Mouse (Mus musculus): Measurements from ENCODE around the gene Dgcr6. TPM values are rescaled to one million over a fixed set of nuclear protein-coding genes. Genes with fewer than 3 reads are reported as not detected.

The Dgcr6 gene
- total and polyA plus RNA-seq, 2 experiments: 45.3 to 103 TPM

GRCm38 (mm10) chr16:18027371-18027770, 25.3 kb upstream of the Dgcr6 start:
- H3K4me3 ChIP-seq (ENCODE audit: insufficient read depth, low read depth, low read length): no peak overlapping the region
- 77% methylated on average over 2 of the region's 2 CpGs for WGBS
- DNase-seq (ENCODE audit: extremely low read depth, low read depth, low spot score): no peak

GRCm38 (mm10) chr16:18031752-18032151, 20.9 kb upstream of the Dgcr6 start:
- no peak overlapping the region for H3K27ac ChIP-seq (replicated peaks; ENCODE audit: insufficient read depth, low read depth, low read length)
- no peaks in the 10 kb centered on the region for H3K36me3 ChIP-seq (ENCODE audit: control insufficient read depth, insufficient read depth, low read length)
- no peak for TF ChIP-seq POLR2A (IDR thresholded peaks at IDR 0.05; ENCODE audit: extremely low read depth, insufficient read depth, low read length)
- TF ChIP-seq CTCF (IDR thresholded peaks at IDR 0.05; ENCODE audit: low read depth, low read length): no peak
- H3K4me1 ChIP-seq (ENCODE audit: control insufficient read depth, insufficient read depth, low read length): no peaks in the 10 kb centered on the region
- no peak overlapping the region for H3K9ac ChIP-seq (ENCODE audit: low read depth, low read length)
- no peaks in the 10 kb centered on the region for H3K79me2 ChIP-seq (ENCODE audit: control insufficient read depth, insufficient read depth, low read length)
- DNase-seq (ENCODE audit: extremely low read depth, low read depth, low spot score): peak; percentile 24
- 45% methylated on average over 2 of the region's 2 CpGs for WGBS
- no peak overlapping the region for H3K4me3 ChIP-seq (ENCODE audit: insufficient read depth, low read depth, low read length)
- H3K27me3 ChIP-seq (ENCODE audit: control insufficient read depth, insufficient read depth, low read length): no peaks in the 10 kb centered on the region

More at GRCm38 (mm10) chr16:18027371-18027770, 25.3 kb upstream of the Dgcr6 start:
- Histone ChIP-seq H3K27ac (replicated peaks; ENCODE audit: insufficient read depth, low read depth, low read length) (no peak overlapping the region), H3K79me2 (ENCODE audit: control insufficient read depth, insufficient read depth, low read length) (no peaks in the 10 kb centered on the region), H3K27me3 (ENCODE audit: control insufficient read depth, insufficient read depth, low read length) (no peaks in the 10 kb centered on the region), H3K9ac (ENCODE audit: low read depth, low read length) (no peak overlapping the region), H3K4me1 (ENCODE audit: control insufficient read depth, insufficient read depth, low read length) (no peaks in the 10 kb centered on the region), H3K36me3 (ENCODE audit: control insufficient read depth, insufficient read depth, low read length) (no peaks in the 10 kb centered on the region)
- TF ChIP-seq CTCF (IDR thresholded peaks at IDR 0.05; ENCODE audit: low read depth, low read length) (no peak), POLR2A (IDR thresholded peaks at IDR 0.05; ENCODE audit: extremely low read depth, insufficient read depth, low read length) (no peak)

GRCm38 (mm10) chr16:18033289-18033688, 19.4 kb upstream of the Dgcr6 start:
- H3K9ac ChIP-seq (ENCODE audit: low read depth, low read length): no peak overlapping the region
- WGBS: 82% methylated on average over 4 of the region's 4 CpGs
- no peaks in the 10 kb centered on the region for H3K36me3 ChIP-seq (ENCODE audit: control insufficient read depth, insufficient read depth, low read length)
- no peak for DNase-seq (ENCODE audit: extremely low read depth, low read depth, low spot score)
- H3K27ac ChIP-seq (replicated peaks; ENCODE audit: insufficient read depth, low read depth, low read length): no peak overlapping the region
- H3K79me2 ChIP-seq (ENCODE audit: control insufficient read depth, insufficient read depth, low read length): no peaks in the 10 kb centered on the region
- H3K27me3 ChIP-seq (ENCODE audit: control insufficient read depth, insufficient read depth, low read length): no peaks in the 10 kb centered on the region
- H3K4me3 ChIP-seq (ENCODE audit: insufficient read depth, low read depth, low read length): no peak overlapping the region
- H3K4me1 ChIP-seq (ENCODE audit: control insufficient read depth, insufficient read depth, low read length): no peaks in the 10 kb centered on the region
- TF ChIP-seq POLR2A (IDR thresholded peaks at IDR 0.05; ENCODE audit: extremely low read depth, insufficient read depth, low read length): no peak
- no peak for TF ChIP-seq CTCF (IDR thresholded peaks at IDR 0.05; ENCODE audit: low read depth, low read length)

GRCm38 (mm10) chr16:18034286-18034685, 18.4 kb upstream of the Dgcr6 start:
- WGBS: 75% methylated on average over 4 of the region's 4 CpGs
- Histone ChIP-seq H3K27ac (replicated peaks; ENCODE audit: insufficient read depth, low read depth, low read length) (no peak overlapping the region), H3K27me3 (ENCODE audit: control insufficient read depth, insufficient read depth, low read length) (no peaks in the 10 kb centered on the region), H3K4me3 (ENCODE audit: insufficient read depth, low read depth, low read length) (no peak overlapping the region), H3K9ac (ENCODE audit: low read depth, low read length) (no peak overlapping the region), H3K4me1 (ENCODE audit: control insufficient read depth, insufficient read depth, low read length) (no peaks in the 10 kb centered on the region), H3K79me2 (ENCODE audit: control insufficient read depth, insufficient read depth, low read length) (no peaks in the 10 kb centered on the region), H3K36me3 (ENCODE audit: control insufficient read depth, insufficient read depth, low read length) (no peaks in the 10 kb centered on the region)
- TF ChIP-seq POLR2A (IDR thresholded peaks at IDR 0.05; ENCODE audit: extremely low read depth, insufficient read depth, low read length) (no peak), CTCF (IDR thresholded peaks at IDR 0.05; ENCODE audit: low read depth, low read length) (no peak)
- no peak for DNase-seq (ENCODE audit: extremely low read depth, low read depth, low spot score)

- Histone ChIP-seq H3K36me3 (ENCODE audit: control insufficient read depth, insufficient read depth, low read length) (no peaks in the 10 kb centered on the region), H3K4me3 (ENCODE audit: insufficient read depth, low read depth, low read length) (no peak overlapping the region), H3K27me3 (ENCODE audit: control insufficient read depth, insufficient read depth, low read length) (no peaks in the 10 kb centered on the region), H3K27ac (replicated peaks; ENCODE audit: insufficient read depth, low read depth, low read length) (no peak overlapping the region), H3K9ac (ENCODE audit: low read depth, low read length) (no peak overlapping the region), H3K79me2 (ENCODE audit: control insufficient read depth, insufficient read depth, low read length) (no peaks in the 10 kb centered on the region), H3K4me1 (ENCODE audit: control insufficient read depth, insufficient read depth, low read length) (no peaks in the 10 kb centered on the region)
- WGBS: 25% methylated on average over 16 of the region's 16 CpGs
- TF ChIP-seq POLR2A (IDR thresholded peaks at IDR 0.05; ENCODE audit: extremely low read depth, insufficient read depth, low read length): no peak
- peak; percentile 51; the same call in 1 of the 2 replicates for TF ChIP-seq CTCF (IDR thresholded peaks at IDR 0.05; ENCODE audit: low read depth, low read length)
- DNase-seq (ENCODE audit: extremely low read depth, low read depth, low spot score): peak; percentile 53
These were observed 16.2 kb upstream of the Dgcr6 start for GRCm38 (mm10) chr16:18036425-18036955.

GRCm38 (mm10) chr16:18037025-18037424, 15.6 kb upstream of the Dgcr6 start:
- H3K27me3 ChIP-seq (ENCODE audit: control insufficient read depth, insufficient read depth, low read length): no peaks in the 10 kb centered on the region
- TF ChIP-seq POLR2A (IDR thresholded peaks at IDR 0.05; ENCODE audit: extremely low read depth, insufficient read depth, low read length): no peak
- TF ChIP-seq CTCF (IDR thresholded peaks at IDR 0.05; ENCODE audit: low read depth, low read length): no peak
- no peak overlapping the region for H3K27ac ChIP-seq (replicated peaks; ENCODE audit: insufficient read depth, low read depth, low read length)
- WGBS: 52% methylated on average over 9 of the region's 9 CpGs
- DNase-seq (ENCODE audit: extremely low read depth, low read depth, low spot score): no peak
- H3K4me1 ChIP-seq (ENCODE audit: control insufficient read depth, insufficient read depth, low read length): no peaks in the 10 kb centered on the region
- no peaks in the 10 kb centered on the region for H3K79me2 ChIP-seq (ENCODE audit: control insufficient read depth, insufficient read depth, low read length)
- H3K36me3 ChIP-seq (ENCODE audit: control insufficient read depth, insufficient read depth, low read length): no peaks in the 10 kb centered on the region
- no peak overlapping the region for H3K9ac ChIP-seq (ENCODE audit: low read depth, low read length)
- no peak overlapping the region for H3K4me3 ChIP-seq (ENCODE audit: insufficient read depth, low read depth, low read length)
